ENCODE assay signal across 8 mouse cellular contexts in the genomic region with DNA sequence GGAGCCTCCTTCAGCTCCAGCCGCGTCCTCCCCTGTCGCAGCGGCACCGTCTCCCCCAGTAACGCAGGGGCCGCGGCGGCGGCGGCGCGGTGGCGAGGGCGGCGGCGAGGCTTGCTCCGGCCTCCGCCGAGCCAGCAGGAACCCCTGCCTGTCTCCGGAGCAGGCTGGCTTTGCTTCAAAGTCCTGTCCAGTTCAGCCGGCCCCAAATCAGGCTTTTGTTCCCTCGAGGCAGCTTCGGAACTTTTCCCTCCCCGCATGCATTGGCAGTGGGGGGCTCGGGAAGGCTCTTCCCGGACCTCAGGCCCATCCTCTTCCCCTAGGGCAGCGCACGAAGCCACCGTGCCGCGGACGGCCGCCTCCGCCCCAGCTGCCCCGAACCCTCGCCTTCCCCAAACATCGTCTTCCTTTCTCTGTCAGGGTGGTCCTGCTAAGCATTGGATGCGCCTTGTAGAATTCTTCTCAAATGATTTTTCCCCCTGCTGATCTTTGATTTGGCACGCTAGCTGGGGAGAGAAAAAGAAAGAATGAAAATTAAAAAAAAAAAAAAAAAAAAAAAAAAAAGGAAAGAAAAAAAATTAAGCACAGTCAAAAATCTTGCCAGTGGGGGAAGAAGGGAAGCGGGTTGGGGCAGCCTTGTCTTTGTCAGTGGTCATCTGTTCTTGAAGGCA. TPM values are rescaled to one million over a fixed set of nuclear protein-coding genes. Genes with fewer than 3 reads are reported as not detected.
A peak's percentile ranks its signal among the peaks of the same experiment; 100 is the strongest.
DNase-seq lines count a peak whose midpoint lies in the region; ATAC-seq and TF ChIP-seq lines count a peak whose summit lies in the region.

No protein-coding gene starts in this region.

- WGBS in lung, embryonic 14.5 days = under 1% methylated on average over 41 of the region's 41 CpGs
- 0% methylated on average over 33 of the region's 41 CpGs for WGBS in neural tube, embryonic 15.5 days

- TF ChIP-seq EP300 in ES-Bruce4 (IDR thresholded peaks at IDR 0.05; ENCODE audit: insufficient read depth, low read depth, low read length) = no peak

- TF ChIP-seq CTCF in ES-Bruce4 (IDR thresholded peaks at IDR 0.05; ENCODE audit: low read depth, low read length) = no peak
- no peak for TF ChIP-seq CTCF in lung, embryonic 14.5 days (IDR thresholded peaks at IDR 0.05; ENCODE audit: low read depth)

- DNase-seq in cerebellum, adult 18-20 months = peak; percentile 84 to 91
- peak; percentile 56 for DNase-seq in forelimb bud, embryonic 11.5 days (ENCODE audit: low read depth, low spot score)
- DNase-seq in heart, postnatal 4 days = peak; percentile 75
- DNase-seq in layer of hippocampus, adult 9-10 months (ENCODE audit: low spot score) = peak; percentile 29
- DNase-seq in lung, embryonic 14.5 days = peak; percentile 86
- DNase-seq in testis, postnatal 14 days (ENCODE audit: low spot score) = peak; percentile 46

- peak; percentile 95 for ATAC-seq in lung, embryonic 14.5 days (ENCODE audit: insufficient read depth)
- peak; percentile 84 for ATAC-seq in neural tube, embryonic 15.5 days (ENCODE audit: low FRiP score)

- H3K9ac ChIP-seq in ES-Bruce4 (ENCODE audit: low read depth, poor library complexity, severe bottlenecking) = peak overlapping the region; percentile 91
- H3K9ac ChIP-seq in lung, embryonic 14.5 days = peak overlapping the region; percentile 83
- peak overlapping the region; percentile 90 for H3K9ac ChIP-seq in neural tube, embryonic 15.5 days (replicated peaks)

- peak overlapping the region; percentile 69 for H3K4me3 ChIP-seq in ES-Bruce4 (ENCODE audit: low read depth, low read length)
- peak overlapping the region; percentile 58 for H3K4me3 ChIP-seq in lung, embryonic 14.5 days (ENCODE audit: low read depth, low read length)
- H3K4me3 ChIP-seq in neural tube, embryonic 15.5 days (replicated peaks) = peak overlapping the region; percentile 71

- H3K9me3 ChIP-seq in ES-Bruce4 (replicated peaks; ENCODE audit: control insufficient read depth, insufficient read depth, low read length, poor library complexity, severe bottlenecking) = no peaks in the 10 kb centered on the region
- no peaks in the 10 kb centered on the region for H3K9me3 ChIP-seq in lung, embryonic 14.5 days (ENCODE audit: low read depth, low read length)
- H3K9me3 ChIP-seq in neural tube, embryonic 15.5 days (replicated peaks) = no peaks in the 10 kb centered on the region

- H3K4me2 ChIP-seq in lung, embryonic 14.5 days = peak overlapping the region; percentile 84
- peak overlapping the region; percentile 73 for H3K4me2 ChIP-seq in neural tube, embryonic 15.5 days

- H3K36me3 ChIP-seq in ES-Bruce4 (ENCODE audit: control insufficient read depth, insufficient read depth, low read length, poor library complexity, severe bottlenecking) = no peaks in the 10 kb centered on the region
- H3K36me3 ChIP-seq in lung, embryonic 14.5 days (ENCODE audit: insufficient read depth) = no peaks in the 10 kb centered on the region
- no peaks in the 10 kb centered on the region for H3K36me3 ChIP-seq in neural tube, embryonic 15.5 days

- H3K27ac ChIP-seq in ES-Bruce4 (ENCODE audit: insufficient read depth, low read length) = no peak overlapping the region
- H3K27ac ChIP-seq in lung, embryonic 14.5 days (ENCODE audit: low read depth) = peak overlapping the region; percentile 91
- peak overlapping the region; percentile 99 for H3K27ac ChIP-seq in neural tube, embryonic 15.5 days (replicated peaks)

- no peaks in the 10 kb centered on the region for H3K4me1 ChIP-seq in ES-Bruce4 (ENCODE audit: control insufficient read depth, insufficient read depth, low read length)
- no peaks in the 10 kb centered on the region for H3K4me1 ChIP-seq in lung, embryonic 14.5 days (ENCODE audit: insufficient read depth)
- no peaks in the 10 kb centered on the region for H3K4me1 ChIP-seq in neural tube, embryonic 15.5 days

- TF ChIP-seq POLR2A in ES-Bruce4 (IDR thresholded peaks at IDR 0.05; ENCODE audit: insufficient read depth, low read length) = no peak

- no peaks in the 10 kb centered on the region for H3K27me3 ChIP-seq in ES-Bruce4 (ENCODE audit: control insufficient read depth, insufficient read depth, low read length, poor library complexity, severe bottlenecking)
- no peaks in the 10 kb centered on the region for H3K27me3 ChIP-seq in lung, embryonic 14.5 days (ENCODE audit: insufficient read depth, low read length)
- H3K27me3 ChIP-seq in neural tube, embryonic 15.5 days (replicated peaks) = no peaks in the 10 kb centered on the region

RNA-seq across cellular contexts. Expression of a gene that starts 0.9 kb away (rescaled TPM):
- polyA plus RNA-seq in ES-Bruce4 (2011; ENCODE audit: insufficient read depth, insufficient read length, low read depth, missing spikeins) = 1.0 and 1.3 TPM in 2 replicates
- total RNA-seq in heart, postnatal 4 days (2021) = under 1 TPM; 0.45 to 0.63 TPM
- 5.0 and 5.6 TPM in 2 replicates for polyA plus RNA-seq in lung, embryonic 14.5 days (2014; fragmentation: Nextera tagmentation; extraction: Ambion mirVana)
- 100 and 119 TPM in 2 replicates for polyA plus RNA-seq in neural tube, embryonic 15.5 days (2015; fragmentation: Nextera tagmentation; extraction: Ambion mirVana)

RNA-seq across cellular contexts. Expression of a gene that starts 32.5 kb away (rescaled TPM):
- 69.3 and 75.8 TPM in 2 replicates for polyA plus RNA-seq in ES-Bruce4 (2011; ENCODE audit: insufficient read depth, insufficient read length, low read depth, missing spikeins)
- 10 to 100 TPM; 55.4 to 55.7 TPM for total RNA-seq in heart, postnatal 4 days (2021)
- 85.2 and 90.8 TPM in 2 replicates for polyA plus RNA-seq in lung, embryonic 14.5 days (2014; fragmentation: Nextera tagmentation; extraction: Ambion mirVana)
- 107 and 111 TPM in 2 replicates for polyA plus RNA-seq in neural tube, embryonic 15.5 days (2015; fragmentation: Nextera tagmentation; extraction: Ambion mirVana)

Comparison
In these comparisons a context has a peak if more than half of its experiments do, and no peak if none do; other contexts are left out.
1. DNase-seq: peak in every context shown above with its lines; median percentile 88 in cerebellum, adult 18-20 months; 86 in lung, embryonic 14.5 days; 75 in heart, postnatal 4 days; 56 in forelimb bud, embryonic 11.5 days; 46 in testis, postnatal 14 days; 29 in layer of hippocampus, adult 9-10 months.
2. RNA of a gene that starts 0.9 kb away (polyA plus RNA-seq): 100 to 119 TPM in neural tube, embryonic 15.5 days; 5.0 to 5.6 TPM in lung, embryonic 14.5 days and 1.0 to 1.3 TPM in ES-Bruce4; every median in the first group is over 10 times any median in the second.
3. Peak in every context shown above with its lines, with median percentiles within 50 percentile points of each other: H3K4me3 ChIP-seq and H3K9ac ChIP-seq.